Mouse (Mus musculus) CH12.LX (cell line): ENCODE measurements at regions not wholly inside any gene's neighbourhood (a gene's known extent, or its start where the extent isn't known, plus 50 kb on each side); places are given as distances from the start of the nearest gene placed in this dataset.

ENCODE experiments used
- DNase-seq: peaks from one replicate; pipeline ENCODE4 v3.0.0-alpha.2; 2013; ENCODE audit errors: extremely low read depth
- H3K27ac ChIP-seq: 2 replicates; pipeline ENCODE4 v1.5.1; 2012; ENCODE audit warnings: low read depth, mild to moderate bottlenecking, control low read depth, moderate library complexity; ENCODE audit not compliant: insufficient read depth
- H3K27me3 ChIP-seq: replicated peaks from 2 replicates; pipeline ENCODE3; 2012; ENCODE audit warnings: inconsistent platforms
- H3K36me3 ChIP-seq, 2 experiments: replicated peaks in 1 of 2; 2 replicates each; pipeline versions ENCODE3 to v1.6.1; 2012; ENCODE audit warnings: inconsistent platforms in 1 of 2, low read length in 1 of 2, mild to moderate bottlenecking in 1 of 2, mixed read lengths in 1 of 2, moderate library complexity in 1 of 2; ENCODE audit not compliant: control insufficient read depth in 1 of 2, insufficient read depth in 1 of 2
- H3K4me1 ChIP-seq, 2 experiments: 2 replicates each; pipeline ENCODE4 v1.6.1; 2012; ENCODE audit warnings: inconsistent platforms in 1 of 2, moderate library complexity in 1 of 2; ENCODE audit not compliant: insufficient read depth in 2 of 2, control insufficient read depth in 1 of 2
- H3K4me2 ChIP-seq: 2 replicates; pipeline ENCODE4 v1.6.1; 2012; ENCODE audit warnings: low read depth, mild to moderate bottlenecking, control low read depth; ENCODE audit not compliant: poor library complexity, insufficient read depth, severe bottlenecking
- H3K4me3 ChIP-seq, 3 experiments: fragments of 150-350 bp in 1 of 3; sonication (generic) in 1 of 3; replicated peaks in 1 of 3; 2 replicates each; pipeline versions ENCODE3 to v1.5.1; 2011 to 2012; ENCODE audit warnings: low read depth in 2 of 3, low read length in 2 of 3, mild to moderate bottlenecking in 2 of 3, moderate library complexity in 2 of 3, control low read depth in 1 of 3, improper control_type of control experiment in 1 of 3, inconsistent platforms in 1 of 3, mixed read lengths in 1 of 3; ENCODE audit not compliant: poor library complexity in 1 of 3
- H3K79me2 ChIP-seq: replicated peaks from 2 replicates; pipeline ENCODE4 v1.6.1; 2012; ENCODE audit warnings: mild to moderate bottlenecking, moderate library complexity; ENCODE audit not compliant: control insufficient read depth, poor library complexity, insufficient read depth, severe bottlenecking; ENCODE audit errors: extremely low read depth
- H3K9ac ChIP-seq: 2 replicates; pipeline ENCODE4 v1.6.1; 2012; ENCODE audit warnings: low read depth, mild to moderate bottlenecking, control low read depth, moderate library complexity; ENCODE audit not compliant: insufficient read depth
- H3K9me3 ChIP-seq: replicated peaks from 2 replicates; pipeline ENCODE3; 2012; ENCODE audit warnings: low read length, inconsistent platforms, mixed read lengths
- CHD1 ChIP-seq: IDR thresholded peaks from 2 replicates; pipeline ENCODE4 v1.6.1; 2012; ENCODE audit warnings: low read depth, low read length, improper control_type of control experiment, inconsistent platforms
- CHD2 ChIP-seq: IDR thresholded peaks from 2 replicates; pipeline ENCODE4 v1.6.1; 2011; ENCODE audit warnings: low read length, improper control_type of control experiment
- E2F4 ChIP-seq: IDR thresholded peaks from 2 replicates; pipeline ENCODE4 v1.6.1; 2011; ENCODE audit warnings: low read depth, low read length, improper control_type of control experiment; ENCODE audit not compliant: insufficient replicate concordance
- ELF1 ChIP-seq: IDR thresholded peaks from 2 replicates; pipeline ENCODE4 v1.6.1; 2014; ENCODE audit warnings: low read depth, mild to moderate bottlenecking, inconsistent platforms, low read length, improper control_type of control experiment
- EP300 ChIP-seq: IDR thresholded peaks from 2 replicates; pipeline ENCODE4 v1.6.1; 2011; ENCODE audit warnings: low read length, improper control_type of control experiment
- ETS1 ChIP-seq: conservative IDR thresholded peaks from 2 replicates; pipeline ENCODE4 v1.6.1; 2012; ENCODE audit warnings: low read depth, mild to moderate bottlenecking, inconsistent platforms, low read length, improper control_type of control experiment, moderate library complexity
- GABPA ChIP-seq: IDR thresholded peaks from 2 replicates; pipeline ENCODE4 v1.6.1; 2012; ENCODE audit warnings: low read depth, low read length, improper control_type of control experiment, inconsistent platforms; ENCODE audit not compliant: insufficient replicate concordance
- HCFC1 ChIP-seq: IDR thresholded peaks from 2 replicates; pipeline ENCODE4 v1.6.1; 2012; ENCODE audit warnings: low read depth, mild to moderate bottlenecking, inconsistent platforms, low read length, improper control_type of control experiment
- IRF4 ChIP-seq: IDR thresholded peaks from 2 replicates; pipeline ENCODE4 v1.6.1; 2014; ENCODE audit warnings: low read depth, mild to moderate bottlenecking, inconsistent platforms, low read length, improper control_type of control experiment
- JUND ChIP-seq: conservative IDR thresholded peaks from 2 replicates; pipeline ENCODE4 v1.6.1; 2011; ENCODE audit warnings: low read depth, low read length, improper control_type of control experiment
- KAT2A ChIP-seq: IDR thresholded peaks from 2 replicates; pipeline ENCODE4 v1.6.1; 2012; ENCODE audit warnings: low read length, improper control_type of control experiment, inconsistent platforms; ENCODE audit not compliant: insufficient replicate concordance
- MAFK ChIP-seq: IDR thresholded peaks from 2 replicates; pipeline ENCODE4 v1.6.1; 2011; ENCODE audit warnings: low read length, improper control_type of control experiment; ENCODE audit not compliant: insufficient replicate concordance
- MAX ChIP-seq: IDR thresholded peaks from 2 replicates; pipeline ENCODE4 v1.6.1; 2011; ENCODE audit warnings: low read length, improper control_type of control experiment
- MAZ ChIP-seq: IDR thresholded peaks from 2 replicates; pipeline ENCODE4 v1.6.1; 2012; ENCODE audit warnings: low read depth, mild to moderate bottlenecking, inconsistent platforms, low read length, improper control_type of control experiment, moderate library complexity
- MEF2A ChIP-seq: IDR thresholded peaks from 2 replicates; pipeline ENCODE4 v1.6.1; 2014; ENCODE audit warnings: low read depth, mild to moderate bottlenecking, inconsistent platforms, low read length, improper control_type of control experiment, borderline replicate concordance
- NELFE ChIP-seq: IDR thresholded peaks from 2 replicates; pipeline ENCODE4 v1.6.1; 2011; ENCODE audit warnings: low read depth, low read length, improper control_type of control experiment
- NRF1 ChIP-seq: IDR thresholded peaks from 2 replicates; pipeline ENCODE4 v1.6.1; 2014; ENCODE audit warnings: low read depth, mild to moderate bottlenecking, inconsistent platforms, low read length, improper control_type of control experiment, moderate library complexity
- POLR2AphosphoS2 ChIP-seq: IDR thresholded peaks from 2 replicates; pipeline ENCODE4 v1.6.1; 2011; ENCODE audit warnings: low read depth, low read length, improper control_type of control experiment
- SMC3 ChIP-seq: IDR thresholded peaks from 2 replicates; pipeline ENCODE4 v1.6.1; 2011; ENCODE audit warnings: low read depth, low read length, improper control_type of control experiment
- TBP ChIP-seq: conservative IDR thresholded peaks from 2 replicates; pipeline ENCODE4 v1.6.1; 2011; ENCODE audit warnings: low read depth, low read length, improper control_type of control experiment
- TCF12 ChIP-seq: IDR thresholded peaks from 2 replicates; pipeline ENCODE4 v1.6.1; 2014; ENCODE audit warnings: low read depth, mild to moderate bottlenecking, inconsistent platforms, low read length, improper control_type of control experiment
- UBTF ChIP-seq: IDR thresholded peaks from 2 replicates; pipeline ENCODE4 v1.6.1; 2012; ENCODE audit warnings: low read depth, mild to moderate bottlenecking, inconsistent platforms, low read length, improper control_type of control experiment, moderate library complexity
- USF2 ChIP-seq: conservative IDR thresholded peaks from 2 replicates; pipeline ENCODE4 v1.6.1; 2011; ENCODE audit warnings: low read depth, low read length, improper control_type of control experiment
- ZC3H11A ChIP-seq: IDR thresholded peaks from 2 replicates; pipeline ENCODE4 v1.6.1; 2012; ENCODE audit warnings: low read depth, mild to moderate bottlenecking, inconsistent platforms, low read length, improper control_type of control experiment
- ZMIZ1 ChIP-seq: IDR thresholded peaks from 2 replicates; pipeline ENCODE4 v1.6.1; 2012; ENCODE audit warnings: low read depth, mild to moderate bottlenecking, inconsistent platforms, low read length, improper control_type of control experiment
- dilution Hi-C: fragments of 300-500 bp; cut with MboI; formaldehyde crosslinking; loops from 2 replicates; pipeline ENCODE4 v1.14.3; 2020; ENCODE audit warnings: low sequenced_read_pairs; ENCODE audit not compliant: extremely low pct_unique_long_range_greater_than_20kb, extremely low pct_ligation_motif_present
- in situ Hi-C: fragments of 300-500 bp; cut with MboI; formaldehyde crosslinking; loops from 3 replicates; pipeline ENCODE4 v1.14.3; 2019; ENCODE audit warnings: low sequenced_read_pairs, low pct_ligation_motif_present, low pct_unique_long_range_greater_than_20kb, mixed read lengths

DNA sequence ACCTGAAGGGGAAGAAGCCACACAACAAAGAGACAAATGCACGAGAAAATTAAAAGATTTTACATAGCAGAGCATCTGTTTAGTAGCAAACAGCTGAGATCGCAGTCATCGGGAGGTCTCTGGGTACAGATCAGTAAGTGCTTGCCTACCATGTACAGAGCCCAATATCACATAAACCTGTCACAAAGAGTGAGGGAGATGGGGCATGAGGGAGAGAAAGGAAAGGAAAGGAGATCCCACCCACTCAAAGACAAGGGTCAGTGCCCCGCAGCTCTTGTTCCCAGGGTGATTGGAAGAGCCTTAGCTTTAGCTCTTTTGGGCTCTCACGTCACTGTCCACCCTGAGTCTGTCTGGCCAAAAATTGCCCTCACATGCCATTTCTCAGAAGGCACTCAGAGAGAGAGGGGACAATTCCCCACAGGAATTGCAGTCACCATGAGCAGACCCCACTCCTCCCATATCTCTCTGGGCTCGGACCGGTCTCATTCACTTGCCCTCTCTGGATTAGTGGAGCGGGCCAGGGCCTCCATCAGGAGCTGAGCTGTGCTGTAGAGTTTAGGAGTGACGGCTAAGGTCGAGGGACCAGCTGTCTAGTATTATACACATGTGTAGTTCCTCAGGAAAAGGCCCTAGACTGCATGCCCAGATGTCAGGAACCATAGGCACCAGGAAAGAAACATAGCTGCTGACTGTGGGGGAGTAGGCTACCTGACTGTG is 99.6 kb downstream of the Inhbb start:
- TF ChIP-seq NELFE, result no peak
- no peak for TF ChIP-seq ZMIZ1
- no peak for TF ChIP-seq GABPA
- no peak for TF ChIP-seq UBTF
- no peak for TF ChIP-seq MEF2A
- no peak for TF ChIP-seq MAFK
- no peak for TF ChIP-seq HCFC1
- TF ChIP-seq KAT2A, result no peak
- TF ChIP-seq IRF4, result no peak
- TF ChIP-seq ELF1, result no peak
- no peak for TF ChIP-seq E2F4
- no peak for TF ChIP-seq USF2
- no peak for TF ChIP-seq NRF1
- no peak for TF ChIP-seq POLR2AphosphoS2
- TF ChIP-seq JUND, result no peak
- no peak for TF ChIP-seq SMC3
- TF ChIP-seq ZC3H11A, result no peak
- no peak for TF ChIP-seq CHD2
- no peak for TF ChIP-seq ETS1
- Histone ChIP-seq H3K4me2 (no peak overlapping the region), H3K27me3 (no peaks in the 10 kb centered on the region), H3K79me2 (no peaks in the 10 kb centered on the region), H3K4me3 (no peak overlapping the region), H3K9me3 (peaks cover 77% of the 10 kb centered on the region), H3K27ac (no peak overlapping the region), H3K9ac (no peak overlapping the region), H3K4me1 (no peaks in the 10 kb centered on the region), H3K36me3 (no peaks in the 10 kb centered on the region)
- in situ Hi-C loops (no loop called here), dilution Hi-C loops (no loop called here)
- no peak for DNase-seq

DNA sequence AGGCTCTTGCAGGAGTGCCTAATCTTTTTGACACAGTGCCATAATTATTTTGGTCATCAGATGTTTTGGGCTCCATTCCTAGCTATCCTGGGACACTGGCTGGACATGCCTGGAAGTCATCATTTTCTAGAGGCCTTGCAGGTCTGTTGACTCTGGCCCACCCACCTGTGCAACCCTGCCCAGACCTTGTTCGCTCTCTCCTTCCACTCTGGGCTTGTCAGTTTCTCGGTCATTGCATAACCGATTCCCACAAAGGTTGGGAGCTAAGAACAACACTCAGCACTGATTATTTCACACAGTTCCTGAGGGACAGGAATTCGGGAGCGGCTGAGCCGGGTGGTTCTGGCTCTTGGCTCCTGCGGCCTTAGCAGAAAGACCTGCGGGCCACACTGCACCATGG is 100.2 kb downstream of the Inhbb start:
- dilution Hi-C loops, result no loop called here
- no peak overlapping the region for H3K9ac ChIP-seq
- H3K4me3 ChIP-seq, result no peak overlapping the region
- H3K4me2 ChIP-seq, result no peak overlapping the region
- H3K4me1 ChIP-seq, result no peaks in the 10 kb centered on the region
- H3K79me2 ChIP-seq, result no peaks in the 10 kb centered on the region
- no peaks in the 10 kb centered on the region for H3K27me3 ChIP-seq
- no peak overlapping the region for H3K27ac ChIP-seq
- no peak for DNase-seq
- in situ Hi-C loops, result no loop called here
- peaks cover 77% of the 10 kb centered on the region for H3K9me3 ChIP-seq
- H3K36me3 ChIP-seq, result no peaks in the 10 kb centered on the region
- TF ChIP-seq ELF1 (no peak), USF2 (no peak), JUND (no peak), TBP (no peak), TCF12 (no peak), EP300 (no peak), MAZ (no peak), CHD1 (no peak), MAX (no peak)
